Mouse (Mus musculus): ENCODE data around the gene Sppl2c. TPM values are rescaled to one million over a fixed set of nuclear protein-coding genes. Genes with fewer than 3 reads are reported as not detected.

Sppl2c gene
- total and polyA plus RNA-seq, 3 experiments = not detected

- no peaks in the 10 kb centered on the region; a peak in 1 of 4 replicates for H3K27me3 ChIP-seq (ENCODE audit: control insufficient read depth in 1 of 2, insufficient read depth in 2 of 2, low read length in 2 of 2)
- no peak overlapping the region for H3K9ac ChIP-seq (ENCODE audit: control insufficient read depth, low read depth, low read length, poor library complexity, severe bottlenecking)
- no peaks in the 10 kb centered on the region for H3K9me3 ChIP-seq (replicated peaks; ENCODE audit: insufficient read depth, low read length)
- H3K79me2 ChIP-seq (ENCODE audit: control insufficient read depth, insufficient read depth, low read length, poor library complexity) = no peaks in the 10 kb centered on the region
- H3K4me1 ChIP-seq (ENCODE audit: control insufficient read depth in 1 of 2, insufficient read depth in 2 of 2, low read length in 2 of 2) = no peaks in the 10 kb centered on the region
- DNase-seq (ENCODE audit: low read depth, low spot score) = no peak
- no peak overlapping the region for H3K4me3 ChIP-seq (ENCODE audit: control insufficient read depth in 1 of 2, insufficient read depth in 1 of 2, low read depth in 2 of 2, low read length in 2 of 2)
- H3K27ac ChIP-seq (ENCODE audit: control insufficient read depth, low read depth, low read length) = no peak overlapping the region
- no peak for TF ChIP-seq MEF2A (IDR thresholded peaks at IDR 0.05; ENCODE audit: extremely low read depth, insufficient replicate concordance, low read depth, low read length, poor library complexity, severe bottlenecking)
- no peak for TF ChIP-seq GATA1 (IDR thresholded peaks at IDR 0.05; ENCODE audit: low read depth, low read length)
- TF ChIP-seq UBTF (IDR thresholded peaks at IDR 0.05; ENCODE audit: borderline replicate concordance, insufficient read depth, low read depth, low read length) = no peak
- no peak for TF ChIP-seq POLR2AphosphoS5 (IDR thresholded peaks at IDR 0.05; ENCODE audit: borderline replicate concordance, low read depth, low read length)
- TF ChIP-seq HCFC1 (IDR thresholded peaks at IDR 0.05; ENCODE audit: low read depth, low read length) = no peak
- no peak for TF ChIP-seq BHLHE40 (IDR thresholded peaks at IDR 0.05; ENCODE audit: borderline replicate concordance, low read depth, low read length)
- no peak for TF ChIP-seq CHD1 (IDR thresholded peaks at IDR 0.05; ENCODE audit: low read depth, low read length)
- no peak for TF ChIP-seq USF1 (IDR thresholded peaks at IDR 0.05; ENCODE audit: low read depth, low read length)
- no peak for TF ChIP-seq ZMIZ1 (IDR thresholded peaks at IDR 0.05; ENCODE audit: low read depth, low read length)
- no peak for TF ChIP-seq TCF12 (IDR thresholded peaks at IDR 0.05; ENCODE audit: low read depth, low read length)
- TF ChIP-seq NELFE (IDR thresholded peaks at IDR 0.05; ENCODE audit: low read depth, low read length) = no peak
- H3K36me3 ChIP-seq (ENCODE audit: control insufficient read depth in 1 of 2, insufficient read depth in 2 of 2, low read length in 2 of 2) = no peaks in the 10 kb centered on the region
Observed at GRCm38 (mm10) chr11:104158260-104158907, 27.7 kb upstream of the Sppl2c start.

GRCm38 (mm10) chr11:104159769-104160272 is 26.3 kb upstream of the Sppl2c start:
- no peak overlapping the region for H3K27ac ChIP-seq (ENCODE audit: control insufficient read depth, low read depth, low read length)
- TF ChIP-seq CHD2 (IDR thresholded peaks at IDR 0.05; ENCODE audit: low read length) = no peak
- TF ChIP-seq TBP (IDR thresholded peaks at IDR 0.05; ENCODE audit: low read depth, low read length) = no peak
- no peak for TF ChIP-seq ELF1 (IDR thresholded peaks at IDR 0.05; ENCODE audit: low read depth, low read length)
- no peaks in the 10 kb centered on the region; a peak in 1 of 4 replicates for H3K27me3 ChIP-seq (ENCODE audit: control insufficient read depth in 1 of 2, insufficient read depth in 2 of 2, low read length in 2 of 2)

More at GRCm38 (mm10) chr11:104159769-104160272, 26.3 kb upstream of the Sppl2c start:
- DNase-seq (ENCODE audit: low read depth, low spot score) = no peak
- H3K4me3 ChIP-seq (ENCODE audit: control insufficient read depth in 1 of 2, insufficient read depth in 1 of 2, low read depth in 2 of 2, low read length in 2 of 2) = no peak overlapping the region
- no peak overlapping the region for H3K9ac ChIP-seq (ENCODE audit: control insufficient read depth, low read depth, low read length, poor library complexity, severe bottlenecking)
- H3K79me2 ChIP-seq (ENCODE audit: control insufficient read depth, insufficient read depth, low read length, poor library complexity) = no peaks in the 10 kb centered on the region
- no peaks in the 10 kb centered on the region for H3K9me3 ChIP-seq (replicated peaks; ENCODE audit: insufficient read depth, low read length)
- no peaks in the 10 kb centered on the region for H3K36me3 ChIP-seq (ENCODE audit: control insufficient read depth in 1 of 2, insufficient read depth in 2 of 2, low read length in 2 of 2)
- H3K4me1 ChIP-seq (ENCODE audit: control insufficient read depth in 1 of 2, insufficient read depth in 2 of 2, low read length in 2 of 2) = no peaks in the 10 kb centered on the region

Data from MEL (cell line).